Mouse (Mus musculus): ENCODE measurements at regions not wholly inside any gene's neighbourhood (a gene's known extent, or its start where the extent isn't known, plus 50 kb on each side); places are given as distances from the start of the nearest gene placed in this dataset.

GRCm38 (mm10) chr2:84549626-84550025 is 73.1 kb upstream of the Tfpi start:
- DNase-seq = no peak

GRCm38 (mm10) chr2:84548625-84549024 is 72.0 kb upstream of the Tfpi start:
- no peak for DNase-seq

- no peak for DNase-seq
Measured at GRCm38 (mm10) chr2:84545676-84546075, 69.1 kb upstream of the Tfpi start.

GRCm38 (mm10) chr2:84544739-84545138 is 68.2 kb upstream of the Tfpi start:
- no peak for DNase-seq

GRCm38 (mm10) chr2:84544146-84544545 is 67.6 kb upstream of the Tfpi start:
- DNase-seq = no peak

GRCm38 (mm10) chr2:84541440-84541839 is 64.9 kb upstream of the Tfpi start:
- DNase-seq = no peak

GRCm38 (mm10) chr2:84539096-84539495 is 62.5 kb upstream of the Tfpi start:
- DNase-seq = no peak

- no peak for DNase-seq
Measured at GRCm38 (mm10) chr2:84537957-84538356, 61.4 kb upstream of the Tfpi start.

GRCm38 (mm10) chr2:84531215-84531614 is 54.6 kb upstream of the Tfpi start:
- no peak for DNase-seq

- peak; percentile 20 for DNase-seq
Measured at GRCm38 (mm10) chr2:84528847-84529775, 52.5 kb upstream of the Tfpi start.

All from adrenal gland, adult 2 months (tissue).